In the genomic region with DNA sequence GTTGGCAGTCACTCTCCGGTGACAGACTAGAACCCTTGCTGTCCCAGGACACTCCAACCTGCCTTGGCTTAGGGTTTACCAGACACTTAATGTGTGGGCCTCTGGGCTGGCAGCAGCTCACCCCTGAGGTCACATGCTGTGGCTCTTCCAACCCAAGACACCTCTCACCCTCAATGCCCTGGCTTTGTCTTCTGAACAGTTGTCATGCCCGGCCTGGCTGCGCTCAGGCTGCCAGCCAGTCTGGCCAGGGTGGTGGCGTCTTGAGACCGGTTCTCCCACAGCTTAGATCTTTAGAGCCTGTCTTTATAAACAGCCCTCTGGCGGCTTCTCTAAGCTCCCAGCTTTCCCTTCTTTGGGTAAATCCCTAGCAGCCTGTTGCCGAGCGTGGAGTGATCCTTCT, we compare ENCODE assay signal across 18 mouse cellular contexts. TPM values are rescaled to one million over a fixed set of nuclear protein-coding genes. Genes with fewer than 3 reads are reported as not detected.
DNase-seq lines count a peak whose midpoint lies in the region; ATAC-seq lines count a peak whose summit lies in the region.
"Had no signal": no experiment of that assay in that cellular context is flagged by ENCODE, and none has a peak within 500 bp of the region (broad histone marks: within the 10 kb centered on the region; RNA-seq: fewer than 3 reads in every experiment).

No protein-coding gene starts in this region.

- intact Hi-C loops in heart, postnatal 14 days (cut with DNase I), result loop anchor here (5.0 kb wide), 1 partner anchor 46 kb away; no protein-coding TSS in a partner anchor
- intact Hi-C loops in left cerebral cortex, postnatal 4 days (cut with DNase I), result no loop called here

- peaks cover 23% of the 10 kb centered on the region for H3K36me3 ChIP-seq in lung, embryonic 16.5 days (ENCODE audit: control insufficient read depth, insufficient read depth, low read length)

- H3K4me2 ChIP-seq in lung, embryonic 16.5 days (ENCODE audit: low read depth, low read length), result no peak overlapping the region
- H3K4me2 ChIP-seq: limb, embryonic 13.5 days; stomach, embryonic 15.5 days had no signal

- peak; percentile 95 for DNase-seq in heart, adult 11 months
- no peak for DNase-seq in heart, postnatal 14 days
- DNase-seq in lung, postnatal 25 days (ENCODE audit: low spot score), result no peak
- DNase-seq in urinary bladder, postnatal 14 days (ENCODE audit: low spot score), result peak; percentile 35
- DNase-seq in urinary bladder, adult 2 months (ENCODE audit: low spot score), result no peak
- no peak for DNase-seq in left cerebral cortex, postnatal 4 days
- DNase-seq in spleen, postnatal 14 days (ENCODE audit: low spot score in 2 of 2), result no peak
- DNase-seq: cerebellum, adult 11 months; cerebellum, postnatal 25 days; gastrocnemius, postnatal 25 days; kidney, adult 8-10 months; liver, postnatal 0 days; right cerebral cortex, postnatal 25 days; thymus, postnatal 4 days had no signal

- WGBS in lung, embryonic 16.5 days, result 72% methylated on average over 8 of the region's 8 CpGs

- H3K9ac ChIP-seq in lung, embryonic 16.5 days (ENCODE audit: low read length), result no peak overlapping the region
- H3K9ac ChIP-seq: limb, embryonic 13.5 days; liver, postnatal 0 days; stomach, embryonic 15.5 days had no signal

- peak overlapping the region; percentile 42; the same call in 1 of the 2 replicates for H3K27ac ChIP-seq in lung, embryonic 16.5 days (ENCODE audit: low read length)
- H3K27ac ChIP-seq: embryonic facial prominence, embryonic 10.5 days; limb, embryonic 13.5 days; stomach, embryonic 15.5 days had no signal

- no peaks in the 10 kb centered on the region for H3K27me3 ChIP-seq in lung, embryonic 16.5 days (ENCODE audit: control insufficient read depth, insufficient read depth, low read depth, low read length)
- H3K27me3 ChIP-seq: limb, embryonic 13.5 days; stomach, embryonic 15.5 days had no signal

- ATAC-seq in lung, embryonic 16.5 days (ENCODE audit: low read depth), result peak; percentile 37
- ATAC-seq: liver, postnatal 0 days had no signal

- no peaks in the 10 kb centered on the region for H3K4me1 ChIP-seq in lung, embryonic 16.5 days (replicated peaks; ENCODE audit: control insufficient read depth, insufficient read depth, low read length)
- H3K4me1 ChIP-seq: limb, embryonic 13.5 days; stomach, embryonic 15.5 days had no signal

- no peaks in the 10 kb centered on the region for H3K9me3 ChIP-seq in lung, embryonic 16.5 days (ENCODE audit: control insufficient read depth, low read length)
- H3K9me3 ChIP-seq: embryonic facial prominence, embryonic 10.5 days; limb, embryonic 13.5 days; stomach, embryonic 15.5 days had no signal

- no peak overlapping the region for H3K4me3 ChIP-seq in lung, embryonic 16.5 days (ENCODE audit: low read length)
- H3K4me3 ChIP-seq: embryonic facial prominence, embryonic 10.5 days; limb, embryonic 13.5 days; stomach, embryonic 15.5 days had no signal

RNA-seq across cellular contexts. Expression of gene Anapc7, which starts 26.4 kb away (rescaled TPM):
- total RNA-seq in heart, postnatal 14 days (2021), result 10 to 100 TPM; 33.9 to 37.5 TPM
- polyA plus RNA-seq in lung, embryonic 16.5 days (2015; fragmentation: Nextera tagmentation; extraction: Ambion mirVana), result 42.8 and 44.0 TPM in 2 replicates
- polyA plus RNA-seq in urinary bladder, adult 2 months (2012; rRNA removed), result 41.6 and 46.7 TPM in 2 replicates
- total RNA-seq in left cerebral cortex, postnatal 4 days (2021), result 10 to 100 TPM; 41.7 to 45.4 TPM

RNA-seq across cellular contexts. Expression of gene Atp2a2, which starts 54.2 kb away (rescaled TPM):
- 1,000 to 10,000 TPM; 9,386 to 9,784 TPM for total RNA-seq in heart, postnatal 14 days (2021)
- 28.8 TPM in 2 replicates for polyA plus RNA-seq in lung, embryonic 16.5 days (2015; fragmentation: Nextera tagmentation; extraction: Ambion mirVana)
- polyA plus RNA-seq in urinary bladder, adult 2 months (2012; rRNA removed), result 339 and 500 TPM in 2 replicates
- 100 to 1,000 TPM; 385 to 392 TPM for total RNA-seq in left cerebral cortex, postnatal 4 days (2021)

RNA-seq across cellular contexts. Expression of gene Arpc3, which starts 56.2 kb away (rescaled TPM):
- total RNA-seq in heart, postnatal 14 days (2021), result 100 to 1,000 TPM; 104 to 115 TPM
- polyA plus RNA-seq in lung, embryonic 16.5 days (2015; fragmentation: Nextera tagmentation; extraction: Ambion mirVana), result 158 and 162 TPM in 2 replicates
- polyA plus RNA-seq in urinary bladder, adult 2 months (2012; rRNA removed), result 295 and 362 TPM in 2 replicates
- 100 to 1,000 TPM; 258 to 271 TPM for total RNA-seq in left cerebral cortex, postnatal 4 days (2021)

Comparison
In these comparisons a context has a peak if more than half of its experiments do, and no peak if none do; other contexts are left out.
1. DNase-seq: peak in heart, adult 11 months (single experiment) and urinary bladder, postnatal 14 days (single experiment); none in heart, postnatal 14 days (0 of 2), lung, postnatal 25 days (single experiment), urinary bladder, adult 2 months (single experiment), left cerebral cortex, postnatal 4 days (single experiment) and spleen, postnatal 14 days (0 of 2).
2. RNA of gene Atp2a2, which starts 54.2 kb away (total RNA-seq): 9,386 to 9,784 TPM in heart, postnatal 14 days; 385 to 392 TPM in left cerebral cortex, postnatal 4 days; every median in the first group is over 10 times any median in the second.